Mouse (Mus musculus) brain, embryonic 14.5 days (tissue): ENCODE results near the gene Appbp2.

ENCODE experiments used
- CTCF ChIP-seq: fragments of 200-500 bp; IDR thresholded peaks from 2 replicates; pipeline ENCODE4 v1.5.1; 2012; ENCODE audit warnings: inconsistent platforms, mild to moderate bottlenecking, moderate library complexity, borderline replicate concordance; ENCODE audit not compliant: insufficient read depth, insufficient read length; ENCODE audit errors: extremely low read depth
- POLR2A ChIP-seq: fragments of 200-500 bp; IDR thresholded peaks from 2 replicates; pipeline ENCODE4 v1.6.1; 2012; ENCODE audit warnings: mild to moderate bottlenecking, inconsistent platforms, borderline replicate concordance; ENCODE audit not compliant: poor library complexity, insufficient read depth, insufficient read length, severe bottlenecking; ENCODE audit errors: extremely low read depth

DNA sequence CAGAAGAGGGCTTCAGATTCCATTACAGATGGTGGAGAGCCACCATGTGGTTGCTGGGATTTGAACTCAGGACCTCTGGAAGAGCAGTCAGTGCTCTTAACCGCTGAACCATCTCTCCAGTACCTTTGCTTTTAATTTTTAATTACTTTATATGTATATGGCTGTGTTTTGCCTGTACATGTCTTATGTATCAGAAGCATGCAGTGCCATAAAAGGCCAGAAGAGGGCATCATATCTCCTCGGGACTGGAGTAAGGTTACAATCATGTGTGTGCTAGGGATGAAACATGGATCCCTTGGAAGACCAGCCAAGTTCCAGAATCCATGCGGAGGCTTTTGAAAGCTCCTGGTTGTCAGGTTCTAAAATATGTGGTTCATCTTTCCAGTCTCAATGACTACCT, 35.7 kb upstream of the Appbp2 start:
- peak; percentile 38; the same call in 1 of the 2 replicates for TF ChIP-seq CTCF
- TF ChIP-seq POLR2A, result no peak
